Mouse (Mus musculus) kidney, embryonic 14.5 days (tissue): ENCODE results near the gene Tgfb2. TPM values are rescaled to one million over a fixed set of nuclear protein-coding genes. Genes with fewer than 3 reads are reported as not detected.

Source experiments
- ATAC-seq: fragments of 200-750 bp; cut with Nextera tagmentation; 2 replicates; pipeline ENCODE4 v1.8.0; 2017; ENCODE audit warnings: moderate number of reproducible peaks, mild to moderate bottlenecking, moderate TSS enrichment, moderate library complexity; ENCODE audit not compliant: low FRiP score, low TSS enrichment
- H3K27ac ChIP-seq: fragments of 300-500 bp; sonication (generic); 2 replicates; pipeline ENCODE4 v1.5.1; 2014; ENCODE audit warnings: low read depth, mild to moderate bottlenecking, low read length, moderate library complexity, mixed read lengths
- H3K27me3 ChIP-seq: fragments of 300-500 bp; sonication (generic); 2 replicates; pipeline ENCODE4 v1.6.1; 2014; ENCODE audit warnings: mild to moderate bottlenecking, low read length; ENCODE audit not compliant: control insufficient read depth, insufficient read depth
- H3K36me3 ChIP-seq: fragments of 300-500 bp; sonication (generic); 2 replicates; pipeline ENCODE4 v1.6.1; 2014; ENCODE audit warnings: low read length, mixed read lengths; ENCODE audit not compliant: control insufficient read depth, insufficient read depth
- H3K4me1 ChIP-seq: fragments of 300-500 bp; sonication (generic); 2 replicates; pipeline ENCODE4 v1.6.1; 2014; ENCODE audit warnings: low read length, mixed read lengths; ENCODE audit not compliant: control insufficient read depth, insufficient read depth
- H3K4me2 ChIP-seq: fragments of 300-500 bp; sonication (generic); replicated peaks from 2 replicates; pipeline ENCODE4 v1.6.1; 2014; ENCODE audit warnings: low read depth, mild to moderate bottlenecking, low read length
- H3K4me3 ChIP-seq: fragments of 300-500 bp; sonication (generic); 2 replicates; pipeline ENCODE4 v1.5.1; 2014; ENCODE audit warnings: mild to moderate bottlenecking, low read length
- H3K9ac ChIP-seq: fragments of 300-500 bp; sonication (generic); 2 replicates; pipeline ENCODE4 v1.6.1; 2014; ENCODE audit warnings: low read depth, mild to moderate bottlenecking, low read length, moderate library complexity
- H3K9me3 ChIP-seq: fragments of 300-500 bp; sonication (generic); 2 replicates; pipeline ENCODE4 v1.6.1; 2016; ENCODE audit warnings: low read length; ENCODE audit not compliant: control insufficient read depth
- WGBS: fragments of 180-500 bp; shearing (Covaris S2); extraction: QIAGEN DNeasy Blood & Tissue Kit; methylation state at CpG from one replicate; pipeline ENCODE4 v1.1.7; 2014; 5-methylcytosine and 5-hydroxymethylcytosine counted together
- polyA plus RNA-seq: library from polyadenylated mRNA; unstranded; fragments of >200 nt; fragmentation: Nextera tagmentation; extraction: Ambion mirVana; gene quantifications from 2 replicates; pipeline ENCODE4 v1.2.1, GENCODE M21; 2014

Gene Tgfb2
- polyA plus RNA-seq, 1 experiment from 2014 or later: 15.4 TPM

DNA sequence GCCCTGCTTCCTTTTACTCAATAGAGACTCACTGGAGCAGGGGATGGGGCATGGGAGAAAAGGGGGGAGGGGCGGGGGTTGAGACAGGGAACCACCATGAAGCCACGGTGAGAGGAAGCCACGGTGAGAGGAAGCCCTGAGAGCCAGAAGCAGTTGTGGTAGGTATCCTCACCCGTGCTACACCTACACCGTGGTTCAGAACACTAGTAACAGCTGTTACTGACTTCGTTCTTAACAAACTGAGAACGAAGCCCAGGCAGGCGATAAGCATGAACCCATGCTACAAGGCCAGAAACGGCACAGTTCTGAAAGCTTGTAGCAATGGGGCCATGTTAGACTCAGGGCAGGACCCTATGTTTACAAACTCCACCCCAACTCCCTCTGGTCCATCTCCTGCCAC lies 9.6 kb downstream of the Tgfb2 start:
- Histone ChIP-seq H3K4me2 (no peak overlapping the region), H3K27ac (no peak overlapping the region), H3K9me3 (no peaks in the 10 kb centered on the region), H3K36me3 (no peaks in the 10 kb centered on the region; the same call in 1 of the 2 replicates), H3K4me3 (no peak overlapping the region), H3K27me3 (no peaks in the 10 kb centered on the region), H3K4me1 (no peaks in the 10 kb centered on the region; the same call in 1 of the 2 replicates), H3K9ac (no peak overlapping the region)
- no peak for ATAC-seq
- 87% methylated on average over 9 of the region's 9 CpGs for WGBS

DNA sequence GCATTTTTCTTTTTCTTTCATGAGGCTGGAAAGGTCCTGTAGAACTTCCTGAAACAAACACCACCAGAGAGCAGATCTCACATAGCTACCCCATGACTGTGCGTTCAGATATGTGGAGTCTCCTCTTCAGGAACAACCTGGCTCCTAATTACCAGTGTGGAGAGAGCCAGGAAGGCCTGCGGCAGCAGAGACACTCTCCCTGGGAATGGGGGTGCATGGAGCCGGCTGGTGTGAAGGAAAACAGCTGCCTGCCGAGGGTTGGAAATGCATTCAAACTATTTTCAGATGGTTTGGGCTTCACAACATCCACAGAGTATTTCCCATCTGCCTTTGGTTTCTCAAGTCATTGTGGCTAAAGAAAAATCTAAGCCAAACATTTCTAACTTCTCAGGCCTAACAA lies 10.4 kb downstream of the Tgfb2 start:
- 50% methylated on average over 4 of the region's 4 CpGs for WGBS
- H3K27me3 ChIP-seq: no peaks in the 10 kb centered on the region
- ATAC-seq: no peak
- H3K9ac ChIP-seq: no peak overlapping the region
- no peak overlapping the region for H3K4me3 ChIP-seq
- H3K36me3 ChIP-seq: no peaks in the 10 kb centered on the region; the same call in 1 of the 2 replicates
- H3K4me2 ChIP-seq: no peak overlapping the region
- no peak overlapping the region for H3K27ac ChIP-seq
- H3K9me3 ChIP-seq: no peaks in the 10 kb centered on the region
- H3K4me1 ChIP-seq: no peaks in the 10 kb centered on the region; the same call in 1 of the 2 replicates

DNA sequence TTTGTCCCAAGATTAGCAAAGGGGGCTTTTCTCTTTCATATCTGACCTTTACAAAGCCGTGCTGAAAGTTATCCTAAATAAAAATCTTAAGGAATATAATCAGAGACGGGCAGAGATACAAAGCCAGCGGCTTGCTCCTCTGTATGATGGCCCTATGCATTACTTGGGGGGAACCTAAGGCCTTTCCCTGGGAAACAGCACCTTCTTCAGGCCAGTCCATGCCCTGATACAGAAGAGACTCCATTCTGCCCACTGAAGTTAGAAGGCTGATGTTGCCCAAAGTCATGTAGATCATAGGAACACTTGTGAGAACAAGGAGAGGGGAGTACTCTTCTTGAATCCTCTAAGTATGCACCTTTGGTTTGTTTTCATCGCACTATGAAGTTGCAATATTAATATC lies 13.4 kb downstream of the Tgfb2 start:
- Histone ChIP-seq H3K9ac (no peak overlapping the region), H3K4me1 (no peaks in the 10 kb centered on the region; the same call in 1 of the 2 replicates), H3K27me3 (no peaks in the 10 kb centered on the region), H3K4me3 (no peak overlapping the region), H3K27ac (no peak overlapping the region), H3K36me3 (no peaks in the 10 kb centered on the region; the same call in 1 of the 2 replicates), H3K4me2 (no peak overlapping the region), H3K9me3 (no peaks in the 10 kb centered on the region)
- WGBS: 85% methylated on average over 4 of the region's 4 CpGs
- no peak for ATAC-seq

DNA sequence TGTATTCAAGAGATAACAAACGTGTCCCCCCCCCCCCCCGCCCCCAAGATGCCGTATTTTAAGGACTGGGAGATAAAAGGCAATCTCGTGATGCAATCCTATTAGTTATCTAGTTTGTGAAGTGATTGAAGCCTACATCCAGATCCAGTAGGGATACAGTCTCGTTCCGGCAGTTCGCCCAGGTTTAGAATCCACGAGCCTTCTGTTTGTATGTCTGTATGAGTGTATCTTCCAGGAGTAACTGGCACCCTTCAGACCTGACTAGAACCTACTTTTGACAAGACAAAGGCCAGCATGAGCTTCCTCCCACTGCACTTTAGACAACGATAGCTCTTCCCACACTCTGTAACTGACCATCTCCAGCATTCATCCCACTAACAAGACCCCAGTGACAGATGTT lies 14.1 kb downstream of the Tgfb2 start:
- Histone ChIP-seq H3K36me3 (no peaks in the 10 kb centered on the region; the same call in 1 of the 2 replicates), H3K9me3 (no peaks in the 10 kb centered on the region), H3K27ac (no peak overlapping the region), H3K4me2 (no peak overlapping the region), H3K27me3 (no peaks in the 10 kb centered on the region), H3K9ac (no peak overlapping the region), H3K4me1 (no peaks in the 10 kb centered on the region; the same call in 1 of the 2 replicates), H3K4me3 (no peak overlapping the region)
- no peak for ATAC-seq
- WGBS: 89% methylated on average over 9 of the region's 9 CpGs

DNA sequence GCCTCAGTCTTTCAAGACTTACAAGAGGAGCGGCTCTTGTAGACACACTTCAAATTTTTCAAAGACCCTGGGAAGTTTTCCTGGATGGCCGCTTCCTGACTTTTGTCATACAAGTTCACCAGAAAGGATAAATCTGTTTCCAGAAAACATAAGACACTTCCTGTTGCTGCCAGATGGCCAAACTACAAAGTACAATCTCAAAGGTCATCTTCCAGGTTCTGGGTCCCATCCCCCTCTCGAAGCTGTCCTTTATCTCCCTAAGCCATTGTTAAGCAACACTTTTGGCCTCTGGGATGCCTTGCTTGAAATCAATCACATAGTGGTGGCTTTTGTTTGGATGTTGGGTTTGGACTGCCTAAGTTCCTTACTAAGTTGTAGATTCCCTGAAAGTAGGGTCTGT lies 21.7 kb downstream of the Tgfb2 start:
- no peak for ATAC-seq
- no peaks in the 10 kb centered on the region for H3K36me3 ChIP-seq
- H3K27ac ChIP-seq: no peak overlapping the region
- H3K4me1 ChIP-seq: no peaks in the 10 kb centered on the region
- WGBS: 81% methylated on average over 3 of the region's 3 CpGs
- H3K4me3 ChIP-seq: no peak overlapping the region
- H3K4me2 ChIP-seq: no peak overlapping the region
- H3K9ac ChIP-seq: no peak overlapping the region
- H3K9me3 ChIP-seq: no peaks in the 10 kb centered on the region
- H3K27me3 ChIP-seq: no peaks in the 10 kb centered on the region

DNA sequence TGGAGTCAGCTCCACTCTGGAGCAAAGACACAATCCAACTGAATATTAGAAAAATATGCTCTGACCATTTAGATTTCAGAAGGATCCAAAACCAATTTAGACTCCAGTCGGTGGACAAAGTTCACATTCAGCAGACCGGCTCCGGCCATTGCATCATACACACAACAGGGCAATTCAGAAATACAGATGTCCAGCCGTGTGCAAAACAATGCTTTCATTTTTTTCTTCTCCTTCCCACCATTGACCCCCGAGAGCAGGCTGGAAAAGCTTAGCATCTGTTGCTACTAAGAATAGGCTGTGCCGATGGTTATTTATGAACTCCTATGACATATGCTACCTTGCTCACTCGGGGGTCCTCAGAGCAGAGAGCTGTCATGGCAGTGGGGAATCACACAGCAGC lies 23.2 kb downstream of the Tgfb2 start:
- no peak overlapping the region for H3K27ac ChIP-seq
- no peak overlapping the region for H3K4me3 ChIP-seq
- H3K4me2 ChIP-seq: no peak overlapping the region
- no peaks in the 10 kb centered on the region for H3K4me1 ChIP-seq
- WGBS: 49% methylated on average over 7 of the region's 7 CpGs
- no peak for ATAC-seq
- H3K27me3 ChIP-seq: no peaks in the 10 kb centered on the region
- H3K9me3 ChIP-seq: no peaks in the 10 kb centered on the region
- no peaks in the 10 kb centered on the region for H3K36me3 ChIP-seq
- no peak overlapping the region for H3K9ac ChIP-seq

DNA sequence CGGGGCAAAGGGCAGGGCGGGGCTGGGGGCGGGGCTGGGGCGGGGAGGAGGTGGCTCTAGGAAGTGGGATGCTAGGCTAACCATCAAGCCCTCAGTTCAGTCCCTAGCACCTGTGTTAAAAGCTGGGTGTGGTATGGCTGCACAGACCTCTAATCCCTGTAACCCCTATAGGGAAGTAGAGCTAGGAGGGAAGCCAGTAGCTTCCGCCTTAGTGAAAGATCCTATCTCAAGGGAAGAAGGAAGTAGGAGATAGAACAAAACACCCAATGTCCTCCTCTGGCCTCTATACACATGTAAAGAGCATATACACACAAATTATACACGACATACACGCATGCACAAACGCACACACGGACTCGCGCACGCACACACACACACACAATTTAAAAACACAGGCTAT lies 28.2 kb downstream of the Tgfb2 start:
- no peaks in the 10 kb centered on the region for H3K27me3 ChIP-seq
- WGBS: 83% methylated on average over 12 of the region's 12 CpGs

DNA sequence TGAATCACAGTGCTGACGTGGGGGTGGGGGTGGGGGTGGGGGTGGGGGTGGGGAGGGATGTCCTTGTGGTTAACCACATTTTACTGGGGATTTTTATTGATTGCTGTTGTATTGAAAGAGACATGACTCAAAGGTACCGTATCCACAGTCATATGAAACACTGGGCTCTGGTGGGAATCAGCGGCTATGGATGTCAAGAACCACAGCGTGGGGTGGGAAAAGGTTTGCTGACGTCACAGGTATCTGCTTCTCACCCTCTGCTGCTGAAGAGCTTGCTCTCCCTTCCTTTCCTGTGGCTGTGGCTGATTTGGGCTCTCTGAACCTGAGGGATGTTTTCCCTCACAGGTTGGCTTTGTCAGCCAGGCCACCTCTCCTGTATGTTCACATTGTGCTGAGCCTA lies 29.6 kb downstream of the Tgfb2 start:
- no peak for ATAC-seq
- Histone ChIP-seq H3K27me3 (no peaks in the 10 kb centered on the region), H3K36me3 (no peaks in the 10 kb centered on the region), H3K27ac (no peak overlapping the region), H3K4me1 (no peaks in the 10 kb centered on the region), H3K4me2 (no peak overlapping the region), H3K4me3 (no peak overlapping the region), H3K9ac (no peak overlapping the region), H3K9me3 (no peaks in the 10 kb centered on the region)
- WGBS: 77% methylated on average over 5 of the region's 5 CpGs

More for the DNA sequence above, 28.2 kb downstream of the Tgfb2 start:
- Histone ChIP-seq H3K4me3 (no peak overlapping the region), H3K4me2 (no peak overlapping the region), H3K27ac (no peak overlapping the region), H3K36me3 (no peaks in the 10 kb centered on the region), H3K9me3 (no peaks in the 10 kb centered on the region), H3K4me1 (no peaks in the 10 kb centered on the region), H3K9ac (no peak overlapping the region)
- ATAC-seq: no peak

DNA sequence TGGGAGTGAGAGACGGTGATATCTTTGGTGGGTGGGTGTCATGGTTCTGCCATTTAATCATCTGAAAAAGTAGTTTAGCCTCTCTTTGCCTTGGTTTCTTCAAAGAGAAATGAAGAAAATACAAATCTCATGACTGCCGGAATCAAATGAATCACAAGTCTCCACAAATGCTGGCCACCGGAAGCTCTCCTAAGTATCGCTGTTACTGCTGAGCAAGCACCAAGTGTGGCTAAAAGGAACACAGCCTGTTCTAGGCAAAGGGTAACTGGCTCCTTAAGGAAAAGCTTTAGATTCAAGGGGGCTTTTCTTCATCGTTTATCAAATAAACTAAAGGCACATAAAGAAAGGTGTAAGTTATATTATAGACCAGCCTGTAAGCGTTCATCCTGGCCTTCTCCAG lies 30.5 kb downstream of the Tgfb2 start:
- 83% methylated on average over 6 of the region's 6 CpGs for WGBS
- Histone ChIP-seq H3K4me1 (no peaks in the 10 kb centered on the region), H3K4me3 (no peak overlapping the region), H3K9ac (no peak overlapping the region), H3K9me3 (no peaks in the 10 kb centered on the region), H3K36me3 (no peaks in the 10 kb centered on the region), H3K4me2 (no peak overlapping the region), H3K27me3 (no peaks in the 10 kb centered on the region), H3K27ac (no peak overlapping the region)
- ATAC-seq: no peak
